Mouse (Mus musculus) Patski (cell line): ENCODE data around the gene Uri1. TPM values are rescaled to one million over a fixed set of nuclear protein-coding genes. Genes with fewer than 3 reads are reported as not detected.

ENCODE experiments used
- ATAC-seq: fragments of 100-300 bp; one replicate; pipeline ENCODE4 v1.8.0; 2021
- CTCF ChIA-PET: fragments of 350-600 bp; sonication (Branson Sonifier 250); formaldehyde crosslinking; loops from one replicate; lab custom pipeline; 2022; ENCODE audit warnings: inconsistent platforms; lab: Charles Lee
- POLR2A ChIA-PET: fragments of 350-600 bp; sonication (Branson Sonifier 250); formaldehyde crosslinking; loops from one replicate; lab custom pipeline; 2022; ENCODE audit warnings: antibody characterized with exemption, inconsistent platforms; lab: Charles Lee
- DNase-seq: peaks from one replicate; pipeline ENCODE4 v3.0.0-alpha.2; 2011; ENCODE audit warnings: low read depth, low spot score
- H3K27me3 ChIP-seq: fragments of 371-371 bp; one replicate; pipeline ENCODE4 v1.5.1; 2021
- CTCF ChIP-seq: fragments of 100-300 bp; IDR thresholded peaks from one replicate; pipeline ENCODE4 v1.5.1; 2021
- in situ Hi-C: fragments of 300-500 bp; cut with MboI; formaldehyde crosslinking; loops from 3 replicates; pipeline ENCODE4 v1.11.1; 2018; ENCODE audit warnings: low pct_unique_long_range_greater_than_20kb, mixed read lengths
- polyA plus RNA-seq: library from polyadenylated mRNA; unstranded; gene quantifications from one replicate; pipeline ENCODE4 v1.2.3, GENCODE M21; 2021

The Uri1 gene
- polyA plus RNA-seq, 1 experiment from 2014 or later, result 46.6 TPM

DNA sequence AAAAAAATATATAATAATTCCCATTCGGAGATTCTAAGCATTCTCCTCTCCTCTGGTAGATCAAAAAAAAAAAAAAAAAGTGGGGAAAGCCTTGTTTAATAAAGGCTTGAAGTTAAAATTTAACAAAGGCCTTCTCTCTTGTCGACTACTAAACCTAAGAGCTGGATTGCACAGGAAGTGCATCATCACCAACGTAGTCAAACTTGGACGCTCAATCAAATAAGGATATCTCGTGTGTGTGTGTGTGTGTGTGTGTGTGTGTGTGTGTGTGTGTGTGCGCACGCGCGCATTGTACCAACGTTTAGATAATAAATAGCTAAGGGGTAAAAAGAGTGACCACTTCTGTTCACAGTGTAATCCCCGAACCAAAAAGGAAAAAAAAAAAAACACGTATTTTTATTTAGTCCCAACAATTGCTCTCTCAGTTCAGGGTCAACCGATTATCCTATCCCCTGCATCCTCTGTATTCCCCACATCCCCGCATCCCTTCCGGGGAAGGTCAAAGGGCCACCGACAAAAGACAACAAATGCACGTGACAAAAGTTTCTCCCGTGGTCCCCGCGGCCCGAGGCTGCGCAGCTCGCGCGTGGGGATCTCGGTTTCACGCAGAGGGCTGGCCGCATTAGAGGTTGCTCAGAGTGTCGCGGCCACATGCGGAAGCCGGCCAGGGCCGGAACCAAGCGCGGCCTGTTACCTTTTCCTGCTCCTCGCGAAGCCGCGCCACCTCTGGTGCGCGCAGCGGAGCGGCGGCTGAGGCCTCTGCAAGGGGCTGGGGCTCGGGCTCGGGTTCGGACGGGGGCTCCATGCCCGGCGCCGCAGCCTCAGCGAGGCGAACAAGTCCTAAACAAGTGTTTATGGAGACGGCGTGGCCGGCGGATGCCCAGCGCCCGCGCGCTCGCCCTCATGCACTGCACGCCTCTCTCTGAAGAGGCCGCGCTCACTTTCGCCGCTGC lies 4.7 kb downstream of the Uri1 start:
- H3K27me3 ChIP-seq, result peaks cover 7% of the 10 kb centered on the region
- ChIA-PET CTCF (interaction anchor here (0.9 to 1.9 kb wide), 5 partner anchors 15 to 183 kb away, joined by 3 to 4 read pairs (median 4); no protein-coding TSS in a partner anchor), POLR2A (interaction anchor here (0.6 to 1.2 kb wide), 6 partner anchors 9 to 1478 kb away, joined by 3 to 7 read pairs (median 4); no protein-coding TSS in a partner anchor)
- in situ Hi-C loops, result no loop called here
- no peak for TF ChIP-seq CTCF
- DNase-seq (peak; percentile 34), ATAC-seq (peak; percentile 71)

DNA sequence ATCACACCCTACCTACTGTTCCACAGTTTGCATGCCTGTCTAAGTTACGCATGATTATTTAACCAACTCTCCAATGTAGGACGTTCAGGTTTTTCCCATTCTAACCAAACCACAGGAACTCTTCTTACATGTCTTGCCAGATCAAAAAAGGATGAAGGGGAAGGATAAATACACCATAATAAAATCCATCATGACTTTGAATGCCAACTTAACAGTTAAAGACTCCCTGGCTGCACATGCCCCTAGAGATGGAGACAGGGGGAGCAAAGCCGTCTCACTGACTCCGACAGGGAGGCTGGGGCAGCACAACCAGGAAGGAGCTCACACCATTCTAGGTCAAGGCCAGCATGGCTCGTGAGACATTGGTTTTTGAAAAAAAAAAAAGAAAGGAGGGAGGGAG lies 8.0 kb downstream of the Uri1 start:
- TF ChIP-seq CTCF, result no peak
- in situ Hi-C loops, result no loop called here
- H3K27me3 ChIP-seq, result no peaks in the 10 kb centered on the region
- ChIA-PET CTCF (no interaction called here), POLR2A (no interaction called here)
- no peak for ATAC-seq
- no peak for DNase-seq

DNA sequence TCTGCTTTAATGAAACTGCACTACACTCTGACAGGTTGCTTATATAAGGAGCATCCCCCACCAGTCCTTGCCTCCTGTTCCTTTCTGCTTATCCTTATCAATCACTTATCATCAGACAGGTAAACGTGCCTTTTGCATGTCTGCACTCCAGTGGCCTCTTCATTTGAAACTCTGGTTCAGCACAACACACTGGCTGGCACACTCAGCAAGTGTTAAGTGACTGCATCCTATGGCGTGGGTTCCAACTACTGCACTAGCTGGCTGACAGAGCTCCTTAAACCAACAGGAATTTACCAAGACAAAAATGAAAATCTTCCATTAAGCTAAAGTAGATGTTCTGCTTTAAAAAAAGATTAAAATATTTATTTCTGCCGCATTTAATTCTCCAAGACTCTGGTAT lies 9.4 kb downstream of the Uri1 start:
- ATAC-seq, result no peak
- POLR2A ChIA-PET, result no interaction called here
- no peaks in the 10 kb centered on the region for H3K27me3 ChIP-seq
- DNase-seq, result no peak
- CTCF ChIA-PET, result interaction anchor here (1.6 kb wide), 1 partner anchor 27 kb away, joined by 3 read pairs; no protein-coding TSS in a partner anchor
- TF ChIP-seq CTCF, result no peak
- in situ Hi-C loops, result no loop called here

DNA sequence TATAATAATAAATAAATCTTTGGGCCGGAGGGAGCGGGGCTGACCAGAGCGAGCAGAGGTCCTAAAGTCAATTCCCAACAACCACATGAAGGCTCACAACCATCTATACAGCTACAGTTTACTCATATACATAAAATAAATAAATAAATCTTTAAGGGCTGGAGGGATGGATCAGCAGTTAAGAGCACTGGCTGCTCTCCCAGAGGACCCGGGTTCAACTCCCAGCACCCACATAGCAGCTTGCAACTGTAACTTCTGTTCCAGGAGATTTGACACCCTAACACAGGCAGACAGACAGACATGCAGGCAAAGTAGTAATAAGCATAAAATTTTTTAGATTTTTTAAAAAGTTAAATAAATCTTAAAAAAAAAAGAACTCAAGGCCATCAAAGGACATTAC lies 10.5 kb downstream of the Uri1 start:
- ChIA-PET CTCF (interaction anchor here (1.6 kb wide), 1 partner anchor 26 kb away, joined by 3 read pairs; no protein-coding TSS in a partner anchor), POLR2A (no interaction called here)
- TF ChIP-seq CTCF, result no peak
- in situ Hi-C loops, result no loop called here
- H3K27me3 ChIP-seq, result no peaks in the 10 kb centered on the region
- no peak for DNase-seq
- ATAC-seq, result no peak

DNA sequence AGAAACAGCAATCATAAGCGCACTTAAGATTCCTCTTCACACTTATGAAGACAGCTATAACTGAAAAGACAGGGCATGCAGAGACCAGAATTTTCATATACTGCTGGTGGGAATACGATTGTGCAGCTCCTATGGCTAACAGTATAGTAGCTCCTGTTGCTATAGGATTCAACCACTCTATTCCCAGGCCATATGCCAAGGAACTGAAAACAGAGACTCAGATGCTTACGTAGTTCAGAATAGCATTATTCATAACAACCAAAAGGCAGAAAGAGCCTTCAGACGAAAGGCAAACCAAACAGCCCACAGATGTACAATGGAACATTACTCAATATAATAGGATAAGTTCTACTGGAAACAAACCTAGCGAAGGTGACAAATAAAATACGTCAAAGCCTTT lies 15.0 kb downstream of the Uri1 start:
- CTCF ChIA-PET, result interaction anchor here (0.8 kb wide), 1 partner anchor 15 kb away, joined by 3 read pairs; no protein-coding TSS in a partner anchor
- no peak for TF ChIP-seq CTCF
- DNase-seq (no peak), ATAC-seq (no peak)
- H3K27me3 ChIP-seq, result no peaks in the 10 kb centered on the region
- POLR2A ChIA-PET, result no interaction called here
- in situ Hi-C loops, result no loop called here

DNA sequence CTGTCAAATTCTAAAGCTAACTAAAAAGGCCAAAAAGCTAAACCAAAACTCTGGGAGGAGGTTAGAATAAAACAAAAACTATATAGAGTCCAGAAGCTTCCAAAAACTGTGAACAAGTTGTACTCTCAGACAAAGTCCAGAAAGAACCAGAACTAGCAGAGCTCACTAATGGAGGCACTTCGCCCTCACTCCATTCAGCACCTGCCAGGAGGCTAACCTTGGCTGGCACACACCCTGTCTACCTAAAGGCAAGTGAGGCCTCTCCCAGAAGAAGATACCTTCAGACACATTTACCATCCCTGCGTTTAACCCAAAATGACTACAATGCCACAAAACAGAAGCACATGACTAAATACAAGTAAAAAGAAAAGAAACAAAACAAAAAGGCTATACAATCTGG lies 20.9 kb downstream of the Uri1 start:
- CTCF ChIA-PET, result no interaction called here
- no peaks in the 10 kb centered on the region for H3K27me3 ChIP-seq
- ATAC-seq, result no peak
- DNase-seq, result no peak
- POLR2A ChIA-PET, result interaction anchor here (1.1 kb wide), 1 partner anchor 10 kb away, joined by 3 read pairs; no protein-coding TSS in a partner anchor
- in situ Hi-C loops, result no loop called here
- TF ChIP-seq CTCF, result no peak

DNA sequence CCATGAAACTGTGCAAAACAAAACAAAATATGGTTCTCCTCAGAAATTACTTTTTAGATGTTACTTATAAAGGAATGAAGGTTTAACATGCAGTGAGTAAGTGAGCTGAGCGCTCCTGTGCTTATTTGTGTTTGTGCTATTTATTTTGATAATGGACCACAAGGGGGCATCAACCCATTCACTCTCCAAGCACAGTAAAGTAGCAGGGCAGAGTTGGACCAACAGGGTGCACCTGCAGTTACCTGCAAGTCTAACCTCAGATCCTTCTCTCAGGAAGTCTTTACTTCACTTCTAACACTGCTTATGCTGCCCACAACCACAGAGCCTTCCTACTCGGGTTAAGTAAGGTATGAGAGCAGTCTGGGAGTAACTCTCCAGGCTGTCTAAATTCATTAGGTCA lies 23.7 kb downstream of the Uri1 start:
- ChIA-PET CTCF (interaction anchor here (1.6 kb wide), 1 partner anchor 40 kb away, joined by 3 read pairs; no protein-coding TSS in a partner anchor), POLR2A (no interaction called here)
- peak; percentile 53 for TF ChIP-seq CTCF
- DNase-seq (no peak), ATAC-seq (no peak)
- H3K27me3 ChIP-seq, result no peaks in the 10 kb centered on the region
- in situ Hi-C loops, result no loop called here

DNA sequence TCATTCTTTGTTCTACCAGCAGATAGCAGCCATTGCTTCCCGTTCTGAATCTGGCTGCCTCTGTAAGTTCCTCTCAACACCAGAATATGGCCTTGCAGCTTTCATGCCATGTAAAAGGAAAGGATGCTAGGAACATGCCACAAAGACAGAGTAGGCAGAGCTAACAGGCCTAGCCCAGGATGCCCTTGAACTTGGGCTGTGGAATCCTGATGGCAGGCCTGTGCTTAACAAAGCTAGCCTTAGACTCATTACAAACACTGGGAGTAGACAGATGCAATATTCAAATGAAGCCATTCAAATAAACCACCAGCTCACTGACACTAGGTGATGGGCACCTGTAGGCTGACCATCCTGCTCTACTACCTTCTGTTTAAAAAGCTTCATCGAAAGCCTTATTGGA lies 30.5 kb downstream of the Uri1 start:
- ATAC-seq (no peak), DNase-seq (no peak)
- no peak for TF ChIP-seq CTCF
- CTCF ChIA-PET, result interaction anchor here (0.8 to 2.1 kb wide), 4 partner anchors 10 to 619 kb away, joined by 3 to 10 read pairs (median 3); no protein-coding TSS in a partner anchor
- no peaks in the 10 kb centered on the region for H3K27me3 ChIP-seq
- POLR2A ChIA-PET, result interaction anchor here (1.3 kb wide), 1 partner anchor 9 kb away, joined by 3 read pairs; no protein-coding TSS in a partner anchor
- in situ Hi-C loops, result no loop called here

DNA sequence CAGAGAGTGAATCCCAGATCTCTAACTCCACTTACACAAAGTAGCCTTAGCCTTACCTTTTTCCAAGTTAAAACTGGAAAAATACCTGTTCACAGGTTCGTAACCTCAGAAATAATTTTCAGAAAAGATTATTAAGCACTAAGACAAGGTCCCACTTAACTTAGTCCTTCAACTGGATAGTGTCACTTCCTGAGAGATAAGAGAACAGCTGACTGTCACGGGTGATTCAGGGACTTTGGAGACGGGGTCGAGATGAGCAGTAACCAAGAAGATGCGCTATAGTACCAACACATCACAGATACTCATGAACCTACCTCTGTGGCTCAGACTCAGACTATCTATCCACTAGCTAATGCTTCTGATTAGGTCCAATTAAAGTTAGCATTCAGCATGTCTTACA lies 38.5 kb downstream of the Uri1 start:
- no peak for ATAC-seq
- no peaks in the 10 kb centered on the region for H3K27me3 ChIP-seq
- ChIA-PET CTCF (no interaction called here), POLR2A (no interaction called here)
- TF ChIP-seq CTCF, result no peak
- in situ Hi-C loops, result no loop called here
- DNase-seq, result no peak

DNA sequence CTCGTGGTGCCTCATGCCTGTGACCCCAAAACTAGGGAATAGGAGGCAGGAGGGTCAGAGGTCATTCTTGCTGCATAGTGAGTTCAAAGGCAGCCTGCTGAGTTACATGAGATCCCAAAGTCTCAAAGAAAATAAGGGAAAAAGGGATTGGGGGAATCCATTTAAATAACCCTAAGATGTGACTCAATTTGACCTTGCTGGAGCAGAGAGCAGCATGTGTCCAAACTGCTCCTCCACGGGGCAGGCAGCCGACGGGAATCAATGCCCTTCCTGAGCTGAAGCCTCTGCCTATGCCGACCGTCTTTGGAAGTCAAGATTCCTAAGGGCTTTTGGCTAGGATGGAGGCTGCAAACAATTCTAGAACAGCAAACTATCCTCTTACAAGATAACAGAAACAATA lies 39.9 kb downstream of the Uri1 start:
- ChIA-PET CTCF (interaction anchor here (2.8 kb wide), 1 partner anchor 9 kb away, joined by 10 read pairs; no protein-coding TSS in a partner anchor), POLR2A (no interaction called here)
- ATAC-seq (no peak), DNase-seq (no peak)
- in situ Hi-C loops, result no loop called here
- H3K27me3 ChIP-seq, result no peaks in the 10 kb centered on the region
- no peak for TF ChIP-seq CTCF

DNA sequence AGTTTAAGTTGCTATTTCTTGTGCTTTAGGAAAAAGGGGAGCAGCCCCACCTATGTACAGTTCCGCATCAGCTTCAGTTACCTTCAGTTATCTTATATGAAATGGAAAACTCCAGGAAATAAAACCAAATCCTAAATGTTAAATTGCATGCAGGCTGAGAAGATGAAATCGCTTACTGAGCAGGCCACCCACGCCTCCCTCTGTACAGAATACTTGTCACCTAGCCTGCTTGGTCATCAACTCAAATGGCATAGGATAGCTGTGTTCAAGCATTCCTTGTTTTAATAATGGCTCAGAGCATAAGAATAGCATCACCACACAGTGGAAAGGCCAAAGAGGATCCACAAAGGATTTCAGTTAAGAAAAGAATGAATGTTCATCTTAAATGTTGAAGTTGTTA lies 43.6 kb downstream of the Uri1 start:
- TF ChIP-seq CTCF, result no peak
- in situ Hi-C loops, result no loop called here
- POLR2A ChIA-PET, result no interaction called here

More for the DNA sequence above, 43.6 kb downstream of the Uri1 start:
- no peaks in the 10 kb centered on the region for H3K27me3 ChIP-seq
- no peak for DNase-seq
- no peak for ATAC-seq
- CTCF ChIA-PET, result no interaction called here
